Mouse (Mus musculus) thymus, postnatal 10 days (tissue): ENCODE measurements around the gene C1qtnf7.

Source experiments
- DNase-seq, 2 experiments: peaks; one replicate each; pipeline ENCODE4 v3.0.0; 2021; ENCODE audit warnings: low spot score in 2 of 2

C1qtnf7 gene

DNA sequence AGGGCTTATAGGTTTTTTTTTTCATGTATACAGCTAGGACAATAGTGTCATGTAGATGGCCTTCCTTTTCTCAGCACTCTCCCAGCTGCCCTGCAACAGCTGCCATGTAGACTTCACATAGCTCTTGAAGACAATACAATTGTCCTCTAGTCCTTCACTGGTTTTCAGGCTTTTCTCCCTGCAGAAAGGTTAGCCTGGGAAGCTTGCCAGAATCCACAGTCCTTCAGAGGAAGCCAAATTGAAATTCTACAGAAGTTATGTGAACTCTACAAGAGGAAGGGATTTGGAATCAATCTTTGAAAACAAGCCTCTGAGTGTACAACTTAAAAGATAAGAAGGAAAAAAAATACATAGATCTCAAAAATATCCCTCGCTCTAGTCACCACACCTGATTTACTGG, 94.4 kb downstream of the C1qtnf7 start:
- no peak for DNase-seq

GRCm38 (mm10) chr5:43621575-43622299, 106.4 kb downstream of the C1qtnf7 start:
- no peak for DNase-seq

- DNase-seq, result no peak
These were observed 110.1 kb downstream of the C1qtnf7 start for GRCm38 (mm10) chr5:43625407-43625806.

DNA sequence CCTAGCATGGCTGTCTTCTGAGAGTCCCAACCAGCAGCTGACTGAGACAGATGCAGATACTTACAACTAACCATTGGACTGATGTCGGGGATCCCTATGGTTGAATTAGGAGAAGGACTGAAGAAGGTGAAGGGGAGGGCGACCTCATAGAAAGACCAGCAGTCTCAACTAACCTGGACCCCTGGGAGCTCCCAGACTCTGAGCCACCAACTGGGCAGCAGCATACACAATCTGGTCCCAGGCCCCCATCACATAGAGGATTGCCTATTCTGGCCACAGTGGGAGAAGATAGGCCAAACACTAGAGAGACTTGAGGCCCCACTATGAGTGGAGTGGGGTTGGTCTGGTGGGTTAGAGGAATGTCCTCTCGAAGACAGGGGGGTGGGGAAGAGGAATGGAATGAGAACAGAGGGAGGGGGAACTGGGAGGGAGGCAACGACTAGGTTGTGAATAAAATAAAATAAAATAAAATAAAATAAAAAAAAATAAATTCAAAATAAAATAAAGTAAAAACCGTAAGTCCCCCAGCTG, 118.8 kb downstream of the C1qtnf7 start:
- no peak for DNase-seq

- DNase-seq, result no peak
These were observed 119.3 kb downstream of the C1qtnf7 start for GRCm38 (mm10) chr5:43634602-43635081.

GRCm38 (mm10) chr5:43645020-43645419, 129.7 kb downstream of the C1qtnf7 start:
- DNase-seq, result no peak

DNA sequence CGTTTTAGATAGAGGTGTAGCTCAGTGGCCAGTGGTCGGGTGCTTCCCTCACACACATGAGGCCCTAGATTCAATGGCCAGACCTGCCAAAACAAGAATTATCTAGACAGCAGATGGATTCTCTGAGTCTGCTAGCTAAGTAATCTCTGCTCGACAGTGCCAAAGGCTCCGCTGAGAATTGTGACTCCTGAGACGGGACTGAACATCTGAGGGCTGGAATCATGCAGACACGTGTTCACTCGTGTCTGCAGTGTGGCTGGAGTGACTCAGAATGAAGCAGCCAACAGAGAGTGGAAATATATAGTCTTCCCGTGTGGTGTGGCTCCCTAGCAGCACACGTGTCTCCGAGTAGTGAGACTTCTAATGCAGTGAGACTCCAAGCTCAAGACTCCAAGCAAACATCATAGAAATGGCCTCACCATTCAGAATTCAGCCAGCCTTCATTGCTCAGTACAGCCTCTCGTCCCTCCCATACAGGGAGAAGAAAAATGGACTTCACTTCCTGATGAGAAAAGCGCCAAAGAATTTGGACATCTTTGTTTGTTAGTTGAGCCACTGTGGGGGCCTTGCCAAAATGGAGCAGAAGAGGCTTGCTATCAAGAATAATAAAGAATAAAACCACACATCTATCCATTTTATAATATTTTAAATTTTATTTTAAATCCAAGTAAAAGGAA, 131.9 kb downstream of the C1qtnf7 start:
- no peak for DNase-seq

- no peak for DNase-seq
These were observed 146.2 kb downstream of the C1qtnf7 start for GRCm38 (mm10) chr5:43661498-43661897.

GRCm38 (mm10) chr5:43661997-43662961, 146.9 kb downstream of the C1qtnf7 start, which contains the start of gene Cc2d2a:
Gene Cc2d2a (plus strand): TSS chr5:43662346.
- no peak for DNase-seq

- no peak for DNase-seq
These were observed 148.2 kb downstream of the C1qtnf7 start for GRCm38 (mm10) chr5:43663531-43663930.

GRCm38 (mm10) chr5:43665144-43665543, 149.8 kb downstream of the C1qtnf7 start:
- no peak for DNase-seq
